Mouse (Mus musculus) kidney, adult 2 months (tissue): ENCODE measurements around the gene Il27ra.

Source experiments
- CTCF ChIP-seq: fragments of 200-500 bp; conservative IDR thresholded peaks from 2 replicates; pipeline ENCODE4 v1.5.1; 2011; ENCODE audit warnings: low read depth, mild to moderate bottlenecking, control low read depth, low read length, moderate library complexity, mixed read lengths; ENCODE audit not compliant: insufficient read depth, insufficient read length
- POLR2A ChIP-seq: fragments of 200-500 bp; IDR thresholded peaks from one replicate; pipeline ENCODE4 v1.6.1; 2011; ENCODE audit warnings: low read depth, low read length, control low read depth

DNA sequence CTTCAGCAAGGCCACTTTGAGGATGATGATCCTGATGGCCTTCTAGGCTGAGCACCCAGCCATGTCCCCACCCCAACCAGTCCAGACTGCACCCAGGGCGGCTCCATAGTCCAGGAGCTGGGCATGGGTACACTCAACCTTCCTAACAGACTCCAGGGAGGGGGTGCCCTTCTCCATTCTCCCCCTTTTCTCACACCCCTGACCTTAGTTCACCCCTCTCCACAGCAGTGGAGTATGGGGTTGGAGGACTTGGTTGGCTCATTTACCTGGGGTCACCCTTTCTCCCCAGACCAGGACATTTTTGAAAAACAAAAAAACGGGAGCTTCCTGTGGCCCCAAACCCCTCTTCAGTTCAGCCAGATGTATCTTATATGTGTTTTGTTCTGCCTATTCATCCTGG, 42.6 kb downstream of the Il27ra start:
- TF ChIP-seq CTCF (no peak), POLR2A (no peak)
